Mouse (Mus musculus): ENCODE data around the gene Iqsec1.

The Iqsec1 gene

DNA sequence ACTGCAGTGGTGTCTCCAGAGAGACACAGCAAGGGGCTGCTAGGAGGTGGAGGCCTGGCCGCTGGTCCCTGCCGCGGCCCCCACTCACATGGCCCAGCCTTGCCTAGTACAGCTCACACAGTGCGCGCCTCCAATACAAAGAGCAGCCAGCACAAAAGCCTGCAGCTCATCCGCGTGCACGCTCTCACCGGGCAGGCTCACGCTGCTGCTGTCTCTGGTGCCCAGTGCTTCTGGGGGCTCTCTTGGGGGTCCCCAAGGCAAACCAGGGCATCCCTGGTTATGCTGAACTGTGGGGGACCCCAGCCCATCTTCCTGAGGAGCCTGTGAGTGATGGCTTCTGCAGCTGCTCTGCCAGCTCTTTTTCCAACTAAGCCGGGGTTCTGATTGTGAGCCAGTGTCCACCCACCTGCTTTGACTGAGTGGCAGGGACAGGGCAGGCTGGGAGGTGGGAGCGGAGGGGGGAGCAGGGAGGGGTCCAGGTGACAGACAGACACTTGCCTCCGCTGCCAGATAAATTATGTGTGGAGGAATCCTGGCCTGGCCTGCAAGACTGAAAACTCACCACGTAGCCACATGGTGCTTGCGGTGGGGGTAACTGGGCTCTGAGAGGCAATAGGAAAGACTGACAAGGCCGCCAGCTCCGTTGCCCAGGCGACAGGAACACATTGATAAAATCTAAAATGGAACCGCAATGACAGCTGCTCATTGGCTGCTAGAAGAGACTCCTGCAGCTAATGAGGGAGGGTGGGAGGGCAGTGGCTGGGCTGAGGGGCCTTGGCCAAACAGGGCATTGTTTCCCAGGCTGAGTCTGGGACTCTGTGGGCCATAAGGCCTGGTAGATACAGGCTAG lies 206.3 kb downstream of the Iqsec1 start:
- DNase-seq (ENCODE audit: low spot score) = no peak

DNA sequence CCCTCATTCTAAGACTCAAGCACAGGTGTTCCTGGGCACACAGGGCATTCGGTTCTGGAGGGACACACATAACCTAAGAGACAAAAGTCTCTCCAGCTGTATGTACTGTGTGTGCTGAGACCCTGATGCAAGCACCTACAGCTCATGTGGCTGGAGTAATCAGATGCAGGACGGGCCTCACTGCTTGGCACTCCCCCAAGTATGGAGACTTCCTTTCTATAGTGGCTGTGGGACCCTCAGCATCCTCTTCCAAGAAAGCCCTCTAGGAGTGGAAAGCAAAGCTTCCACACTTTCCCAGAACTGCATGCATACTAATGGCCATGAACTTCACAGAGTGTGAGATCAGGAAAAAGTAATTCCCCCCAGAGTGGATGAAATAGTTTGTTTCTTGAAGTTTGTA lies 208.0 kb downstream of the Iqsec1 start:
- DNase-seq (ENCODE audit: low spot score) = no peak

DNA sequence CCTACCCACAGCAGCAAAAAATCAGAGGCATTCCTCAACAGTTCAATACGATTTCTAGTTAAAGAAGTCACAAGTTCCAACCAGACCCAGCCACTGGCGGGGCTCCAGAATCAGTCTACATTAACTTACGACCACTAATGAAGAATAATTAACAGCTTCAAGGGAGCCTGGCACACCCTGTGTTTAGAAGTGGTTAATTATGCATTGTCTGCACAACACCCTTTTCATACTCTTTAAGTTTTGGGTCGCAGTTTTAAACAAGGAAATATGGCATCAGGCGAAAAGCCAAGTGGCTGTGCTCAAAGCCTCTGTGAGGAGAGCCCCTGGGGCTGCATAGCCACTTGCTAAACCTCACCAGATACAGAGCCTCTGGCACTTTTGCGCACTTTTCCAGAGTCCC lies 209.6 kb downstream of the Iqsec1 start:
- DNase-seq (ENCODE audit: low spot score) = no peak

DNA sequence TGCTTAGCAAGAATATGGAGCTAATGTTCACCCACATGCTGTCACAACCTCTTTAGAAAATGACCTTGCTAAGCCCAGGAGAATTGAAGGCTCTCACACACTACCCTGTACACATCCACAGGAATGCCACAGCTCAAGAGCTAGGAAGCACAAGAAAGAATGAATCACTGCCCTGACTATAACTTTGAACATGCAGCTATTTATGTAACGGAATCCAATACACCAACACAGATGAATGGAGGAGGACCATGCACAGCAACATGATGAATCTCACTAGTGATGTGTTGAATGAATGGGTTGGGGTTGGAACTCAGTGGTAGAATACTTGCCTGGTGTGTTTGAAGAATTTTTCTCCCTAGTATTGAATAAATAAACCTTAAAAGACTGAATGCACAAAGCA lies 211.2 kb downstream of the Iqsec1 start:
- DNase-seq (ENCODE audit: low spot score) = no peak

DNA sequence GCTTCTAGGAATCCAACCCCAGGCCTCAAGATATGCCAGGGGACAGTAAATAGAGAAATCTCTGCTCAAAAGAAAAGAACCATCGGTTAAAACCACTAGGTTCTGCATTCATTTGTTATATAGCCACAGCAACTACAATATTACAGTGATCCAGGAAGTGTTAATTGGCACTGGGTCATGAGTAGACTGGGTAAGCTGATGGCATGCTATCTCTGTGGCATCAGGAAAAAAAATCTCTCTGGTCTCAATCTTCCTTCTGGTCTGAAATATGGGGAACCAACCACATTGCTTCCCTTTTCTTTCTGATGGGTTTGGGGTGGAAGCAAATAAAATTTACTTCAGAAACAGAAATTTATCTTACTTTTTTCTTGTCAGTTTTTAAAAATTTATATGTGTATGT lies 212.9 kb downstream of the Iqsec1 start:
- no peak for DNase-seq (ENCODE audit: low spot score)

DNA sequence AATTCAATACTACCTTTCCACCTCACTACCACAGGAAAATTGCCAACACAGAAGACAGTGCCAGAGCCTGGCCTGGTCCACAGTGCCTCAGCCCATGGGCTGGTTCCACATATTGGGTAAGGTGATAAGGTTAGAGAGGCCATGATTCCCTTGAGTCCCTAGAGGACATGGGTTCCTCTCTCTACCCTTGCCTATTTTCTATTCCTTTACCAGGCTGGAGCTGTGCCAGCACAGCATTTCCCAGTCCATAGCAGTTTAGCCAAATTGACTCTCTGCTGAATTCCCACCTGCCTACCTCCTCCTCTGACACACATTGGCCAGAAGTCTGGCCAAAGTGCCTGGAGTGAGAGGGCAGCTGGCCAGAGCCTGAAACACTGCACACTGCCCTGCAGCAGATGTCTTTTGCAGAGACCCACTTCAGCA lies 214.7 kb downstream of the Iqsec1 start:
- no peak for DNase-seq (ENCODE audit: low spot score)

DNA sequence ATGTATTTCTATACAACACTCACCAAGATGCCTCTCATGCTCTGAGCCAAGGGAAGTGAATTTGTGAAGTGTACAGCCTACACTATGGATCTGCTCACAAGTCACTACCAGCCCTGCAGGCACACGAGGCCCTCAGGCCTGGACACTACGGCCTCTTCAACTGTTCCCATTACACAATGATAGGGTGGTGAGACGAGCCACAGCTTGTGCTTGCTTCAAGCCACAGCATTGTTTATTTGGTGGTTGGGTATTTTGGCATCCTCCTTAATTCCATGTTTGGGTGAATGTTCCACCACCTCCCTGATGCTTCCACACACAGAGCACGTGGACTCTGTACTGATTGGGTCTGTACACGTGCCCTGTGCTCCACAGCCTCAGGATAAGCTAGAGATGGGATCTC lies 216.4 kb downstream of the Iqsec1 start:
- DNase-seq (ENCODE audit: low spot score) = no peak

DNA sequence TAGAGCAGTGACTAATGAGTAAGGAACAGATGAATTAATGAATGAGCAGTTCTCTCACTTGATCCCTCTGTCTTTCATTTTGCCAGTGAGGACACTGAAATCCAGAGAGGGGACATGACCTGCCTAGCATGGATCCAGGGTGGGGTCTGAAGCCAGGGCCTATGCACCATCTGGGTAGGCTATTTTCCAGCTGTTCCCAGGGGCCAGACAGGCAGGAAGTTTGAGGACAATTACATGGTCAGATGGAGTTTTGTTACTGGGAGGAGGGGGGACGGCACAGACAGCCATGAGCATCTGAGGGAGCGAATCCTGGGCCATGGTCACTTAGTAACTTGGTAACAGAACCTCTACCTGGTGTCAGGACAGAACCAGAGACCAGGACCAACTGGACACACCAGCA lies 220.0 kb downstream of the Iqsec1 start:
- no peak for DNase-seq (ENCODE audit: low spot score)

DNA sequence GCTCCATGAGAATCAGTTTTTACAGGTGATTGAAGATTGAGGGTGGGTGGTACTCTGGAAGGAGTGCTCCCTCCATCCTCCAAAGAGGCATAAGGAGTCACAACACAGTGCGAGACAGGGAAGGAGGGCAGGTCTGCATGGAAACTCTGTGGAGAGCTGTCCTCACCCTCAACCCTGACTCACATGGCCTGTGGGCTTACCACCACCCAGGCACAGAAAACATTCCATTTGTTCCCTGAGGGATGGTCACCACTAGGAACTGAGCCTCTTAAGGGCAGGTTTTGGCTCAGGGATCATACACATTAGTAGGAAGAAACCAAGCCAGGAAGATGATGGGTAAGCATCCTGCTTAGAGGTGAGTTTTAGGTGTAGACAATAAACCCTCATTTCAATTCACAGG lies 220.6 kb downstream of the Iqsec1 start:
- DNase-seq (ENCODE audit: low spot score) = no peak

DNA sequence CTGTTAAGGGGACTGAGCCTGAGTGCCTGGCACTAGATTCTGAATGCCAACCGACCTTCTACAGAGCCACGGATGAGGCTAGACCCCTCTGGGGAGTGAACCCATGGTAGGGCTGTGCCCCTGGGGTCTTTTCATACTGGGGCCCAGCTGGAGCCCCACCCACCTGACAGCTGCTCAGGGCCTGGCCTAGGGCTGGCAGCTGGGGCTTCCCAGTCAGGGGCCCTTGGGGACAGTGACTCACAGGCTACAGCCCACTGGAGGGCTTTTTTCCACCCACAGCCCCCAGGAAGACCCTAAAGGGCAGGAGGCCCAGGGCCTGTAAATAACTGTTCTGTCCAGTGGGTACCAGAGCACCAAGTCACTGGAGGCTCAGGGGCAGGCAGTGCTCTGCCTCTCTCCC lies 223.7 kb downstream of the Iqsec1 start:
- DNase-seq (ENCODE audit: low spot score) = no peak

DNA sequence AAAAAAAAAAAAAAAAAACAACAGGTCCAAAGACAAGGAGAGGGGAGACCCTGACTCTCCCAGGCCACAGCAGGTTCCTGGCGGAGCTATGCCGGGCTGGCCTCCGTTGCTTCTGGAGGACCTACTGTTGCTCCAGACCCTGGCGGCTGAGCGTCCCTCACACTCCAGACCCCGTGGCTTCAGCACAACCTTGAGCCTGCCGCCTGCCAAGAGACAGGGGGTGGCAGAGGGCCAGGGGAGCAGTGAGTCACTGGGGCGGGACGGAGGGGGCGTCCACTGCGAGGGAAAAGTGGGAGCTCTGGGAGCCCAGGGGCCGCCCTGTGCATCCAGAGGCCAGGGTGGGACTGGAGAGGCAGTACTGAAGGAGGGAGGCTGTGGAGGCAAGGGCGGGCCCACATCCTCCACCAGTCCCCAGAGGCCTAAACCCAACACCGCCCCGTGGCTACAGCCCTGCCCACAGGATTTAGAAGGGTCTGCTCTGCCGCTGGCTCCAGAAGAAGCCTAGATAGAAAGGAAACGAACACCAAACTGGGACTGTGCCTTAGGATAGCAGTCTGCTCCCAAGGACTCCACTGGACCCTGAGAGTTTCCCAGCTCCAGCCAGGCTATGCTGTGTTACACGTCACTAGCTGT lies 224.4 kb downstream of the Iqsec1 start:
- DNase-seq (ENCODE audit: low spot score) = peak; percentile 78

DNA sequence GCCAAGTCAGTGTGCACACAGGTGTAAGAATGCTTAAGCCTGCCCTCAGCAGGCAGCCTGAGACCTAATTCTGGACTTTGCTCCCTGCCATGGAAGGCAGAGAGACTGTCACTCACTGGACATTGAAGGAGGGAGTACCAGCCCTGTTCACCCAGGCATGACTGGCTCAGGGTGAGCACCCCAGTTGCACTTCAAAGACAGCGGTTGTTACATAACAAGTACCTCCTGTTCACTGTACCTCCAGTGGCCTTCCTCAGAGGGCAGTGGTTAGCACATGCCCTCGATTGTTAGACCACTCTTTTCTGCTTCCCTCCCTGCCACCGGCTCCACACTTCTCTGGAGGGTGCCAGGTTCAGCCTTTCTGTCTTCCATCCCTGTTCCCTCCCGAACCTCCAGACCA lies 225.2 kb downstream of the Iqsec1 start:
- DNase-seq (ENCODE audit: low spot score) = no peak

DNA sequence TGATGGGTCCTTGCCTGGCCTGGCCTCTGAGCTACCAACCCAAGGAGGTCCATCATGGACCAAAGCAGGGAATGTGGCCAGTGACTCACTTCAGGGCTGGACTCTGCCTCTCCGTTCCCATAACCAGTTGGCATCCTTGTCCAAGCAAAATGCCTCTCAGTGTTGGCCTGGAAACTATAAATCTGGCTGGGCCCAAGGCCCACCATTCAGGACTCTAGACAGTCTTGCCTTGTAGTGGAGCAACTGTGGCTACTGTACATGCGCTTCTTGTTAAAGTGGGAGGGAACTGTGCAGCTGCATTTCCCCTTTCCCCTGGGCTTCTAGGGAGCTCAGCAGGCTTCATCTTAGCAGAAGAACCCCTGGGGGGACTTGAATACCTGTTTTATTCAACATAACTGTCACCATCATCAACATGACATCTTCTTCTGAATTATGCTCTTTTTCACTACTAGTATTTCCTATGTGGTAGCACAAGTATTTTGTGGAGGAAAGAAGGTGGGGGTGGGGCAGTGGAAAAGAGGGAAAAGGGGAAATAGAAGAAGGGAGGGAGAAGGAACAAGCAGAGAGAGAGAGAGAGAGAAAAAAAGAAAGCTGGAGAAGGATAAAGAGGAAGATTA lies 226.3 kb downstream of the Iqsec1 start:
- no peak for DNase-seq (ENCODE audit: low spot score)

DNA sequence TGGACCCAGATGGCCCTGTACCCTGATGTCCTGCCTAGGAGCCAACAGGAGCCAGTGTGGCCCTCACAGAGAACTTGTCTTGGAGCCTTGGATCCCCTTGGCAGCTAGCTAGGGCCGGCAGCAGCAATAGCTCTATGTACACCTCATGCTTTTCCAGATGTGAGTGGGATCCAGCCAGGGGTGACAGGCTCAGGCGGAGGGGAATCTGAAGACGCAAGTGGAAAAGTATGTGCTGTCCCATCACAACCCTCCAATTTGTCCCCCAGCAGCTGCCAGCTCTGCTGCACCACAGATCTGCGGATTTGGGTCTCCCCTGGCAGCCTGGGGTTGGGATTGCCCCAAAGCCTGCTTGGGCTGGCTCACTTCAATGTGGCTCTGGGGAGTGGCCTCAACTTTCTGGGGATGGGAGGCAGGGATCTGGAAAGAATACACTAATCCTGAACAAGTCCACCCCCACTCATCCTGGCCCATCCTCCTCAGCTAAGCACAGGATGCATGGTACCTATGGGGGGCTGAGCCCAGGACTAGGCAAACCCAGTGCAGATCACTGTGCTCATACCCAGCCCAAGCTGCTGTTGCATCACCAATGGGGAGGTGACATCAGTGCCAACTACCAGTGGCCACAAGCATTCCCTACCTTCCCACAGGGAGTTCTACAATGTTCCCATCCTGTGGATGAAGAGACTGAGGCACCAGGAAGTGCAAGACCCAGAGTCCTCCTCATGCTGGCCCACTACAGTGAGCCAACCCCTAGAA lies 227.0 kb downstream of the Iqsec1 start:
- DNase-seq (ENCODE audit: low spot score) = no peak

DNA sequence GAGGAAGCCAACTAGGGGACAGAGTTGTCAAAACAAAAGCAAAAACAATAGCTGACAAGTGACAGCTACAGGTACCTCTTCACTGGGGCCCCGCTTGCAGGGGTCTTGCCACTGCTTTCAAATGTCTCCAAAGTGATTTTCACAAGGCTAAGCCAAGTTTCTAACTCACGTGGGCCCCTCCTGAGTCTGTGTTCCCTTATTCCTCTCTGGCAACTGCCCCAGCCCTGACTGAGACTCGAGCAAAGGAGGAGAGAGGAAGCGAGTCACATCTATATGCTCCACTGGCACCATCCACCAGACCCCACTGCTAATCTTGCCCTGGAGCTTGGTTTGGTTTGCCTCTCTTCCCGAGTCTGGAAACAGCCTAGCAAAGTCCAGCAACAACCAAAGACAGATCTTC lies 227.6 kb downstream of the Iqsec1 start:
- no peak for DNase-seq (ENCODE audit: low spot score)

DNA sequence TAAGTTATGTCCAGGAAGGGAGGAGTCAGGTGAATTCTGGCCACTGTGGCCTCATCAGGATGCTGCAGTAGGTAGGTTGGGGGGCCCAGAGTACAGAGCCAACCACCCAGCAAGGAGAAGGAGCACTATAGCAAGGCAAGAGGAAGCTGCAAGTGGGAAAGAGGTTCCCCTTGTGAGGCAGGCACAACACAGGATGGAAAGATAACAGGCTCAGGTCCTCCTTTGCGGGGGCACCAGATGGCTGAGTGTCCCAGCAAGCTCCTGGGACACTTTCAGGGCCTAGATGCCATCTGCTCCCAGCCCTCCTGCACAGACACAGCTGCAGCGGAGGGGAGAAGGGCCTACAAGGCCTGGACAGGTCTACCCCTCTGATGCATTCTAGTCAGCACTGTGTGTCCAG lies 228.7 kb downstream of the Iqsec1 start:
- no peak for DNase-seq (ENCODE audit: low spot score)

DNA sequence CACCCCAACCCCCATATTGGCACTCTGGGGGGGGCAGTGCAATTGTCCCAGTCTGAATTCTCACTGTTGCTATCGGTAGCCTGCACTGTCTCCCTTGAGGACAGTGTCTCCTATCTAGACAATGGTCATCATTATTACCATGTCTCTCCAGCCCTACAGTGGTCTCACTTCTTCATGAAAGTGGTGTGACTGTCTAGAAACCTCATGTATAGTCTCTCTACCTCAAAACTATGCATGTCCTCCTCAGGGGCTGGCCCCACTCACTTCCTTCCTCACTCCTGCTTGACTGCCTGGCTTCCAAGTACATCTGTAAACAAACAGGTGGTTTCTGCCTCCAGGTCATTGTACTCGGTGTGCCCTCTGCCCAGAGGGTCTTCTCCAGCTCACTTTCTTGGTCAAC lies 230.3 kb downstream of the Iqsec1 start:
- no peak for DNase-seq (ENCODE audit: low spot score)

DNA sequence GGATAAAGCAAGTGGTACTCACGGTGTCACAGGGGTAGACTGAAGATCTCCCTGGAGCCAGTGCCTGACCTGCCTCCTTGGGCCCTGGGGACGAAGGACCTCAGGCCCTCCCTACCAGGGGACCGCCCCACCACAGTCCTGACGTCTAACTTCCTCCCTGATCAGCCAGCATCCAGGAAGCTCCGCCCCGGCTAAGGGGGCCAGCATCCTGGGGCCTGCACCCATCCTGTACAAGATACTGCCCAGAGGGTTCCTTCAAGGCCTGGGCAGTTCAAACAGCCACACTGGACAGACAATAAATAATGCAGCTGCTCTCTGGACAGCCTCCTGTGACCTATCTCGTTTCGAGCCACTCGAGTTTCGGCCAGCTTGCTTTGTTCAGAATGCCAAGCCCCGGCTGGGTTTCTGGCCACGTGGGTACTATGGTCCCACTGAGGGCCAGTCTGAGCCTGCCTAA lies 231.0 kb downstream of the Iqsec1 start:
- DNase-seq (ENCODE audit: low spot score) = no peak

DNA sequence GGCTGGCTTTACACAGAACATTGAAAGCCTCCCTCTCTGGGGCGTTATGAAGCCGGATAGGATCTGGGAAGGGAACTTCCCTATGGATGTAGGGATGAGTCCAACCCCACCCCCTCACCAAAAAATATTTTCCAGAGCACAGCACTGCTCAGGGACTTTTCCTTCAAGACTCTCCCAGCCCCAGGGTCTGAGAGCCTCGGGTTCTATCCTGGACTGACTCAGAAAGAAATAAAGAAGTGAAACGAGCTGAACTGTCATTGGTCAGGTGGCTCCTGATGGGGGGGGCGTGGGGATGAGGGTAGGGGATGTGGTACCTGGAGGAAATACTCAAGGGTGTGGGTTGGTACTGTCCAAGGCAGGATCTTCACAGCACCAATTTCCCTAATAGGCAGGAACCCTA lies 231.9 kb downstream of the Iqsec1 start:
- no peak for DNase-seq (ENCODE audit: low spot score)

DNA sequence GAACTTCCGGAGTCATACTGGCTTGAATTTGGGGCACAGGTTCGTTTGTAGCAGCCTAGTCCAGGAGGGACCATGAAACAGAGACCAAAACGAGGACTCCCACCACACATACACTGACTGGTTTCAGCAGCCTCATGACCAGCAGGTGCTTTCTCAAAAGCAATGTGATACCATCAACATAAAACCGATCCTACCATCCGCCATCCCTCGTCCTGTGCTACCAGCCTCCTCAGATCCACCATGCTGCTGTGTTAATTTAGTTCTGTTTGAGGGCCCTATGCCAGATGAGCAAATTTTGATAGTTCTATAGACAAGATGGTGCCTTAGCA lies 232.9 kb downstream of the Iqsec1 start:
- DNase-seq (ENCODE audit: low spot score) = no peak

DNA sequence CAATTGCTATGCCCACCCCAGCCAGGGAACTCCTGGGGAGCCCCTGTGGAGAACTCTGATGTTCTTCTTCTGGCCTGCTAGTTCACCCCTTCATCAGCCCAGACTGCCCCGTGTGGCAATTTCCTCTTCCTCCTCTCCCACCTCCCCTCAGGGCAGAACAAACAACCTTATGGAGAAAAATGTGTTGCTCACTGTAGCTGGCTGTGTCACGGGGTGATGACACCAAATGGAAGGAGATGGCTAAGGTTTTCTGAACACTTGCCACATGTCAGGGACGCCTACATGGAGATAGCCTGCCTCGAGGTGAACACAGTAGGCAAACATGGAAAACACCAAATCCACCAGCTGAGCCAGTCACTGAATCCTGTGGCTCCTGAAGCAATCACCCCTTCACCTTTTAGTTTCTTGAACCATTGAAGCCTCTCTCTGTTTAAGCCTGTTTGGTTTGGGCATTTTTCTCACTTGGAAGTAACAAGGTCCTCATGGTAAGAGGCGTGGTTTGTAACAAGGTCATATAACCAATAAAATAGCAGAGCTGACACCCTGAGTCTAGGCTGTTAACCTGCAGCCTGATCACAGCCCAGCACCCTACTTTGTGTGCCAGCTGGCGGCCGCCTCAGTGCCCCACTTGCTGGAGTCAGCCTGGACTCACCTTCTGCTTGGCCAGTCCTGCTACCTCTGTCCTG lies 233.4 kb downstream of the Iqsec1 start:
- DNase-seq (ENCODE audit: low spot score) = no peak

DNA sequence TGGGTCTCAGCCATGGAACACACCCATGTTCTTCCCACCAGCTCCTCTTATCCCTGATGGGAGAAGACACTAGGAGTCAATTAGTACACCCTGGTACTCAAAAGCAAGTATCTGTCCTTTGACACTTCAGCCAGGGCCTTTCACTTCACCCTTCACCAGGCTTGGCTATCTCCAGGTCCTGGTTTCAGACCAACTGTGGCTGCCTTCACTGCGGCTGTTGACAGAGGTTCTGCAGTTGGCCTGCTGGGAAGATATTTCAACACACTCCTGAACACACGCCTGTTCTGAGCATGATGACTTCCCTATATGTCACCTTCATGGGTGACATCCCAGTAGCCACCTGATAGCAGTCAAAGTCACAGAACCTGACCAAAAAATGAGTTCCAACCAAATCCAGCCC lies 234.4 kb downstream of the Iqsec1 start:
- DNase-seq (ENCODE audit: low spot score) = no peak

All from ovary, postnatal 10 days (tissue).